Mouse (Mus musculus): ENCODE data around the gene Rangap1. TPM values are rescaled to one million over a fixed set of nuclear protein-coding genes. Genes with fewer than 3 reads are reported as not detected.

Gene Rangap1
- 64.2 to 74.4 TPM (median 67.9 TPM) in 4 replicates for total RNA-seq (2023; ENCODE audit: inconsistent age)

GRCm38 (mm10) chr15:81744992-81745600 is at the start of gene Rangap1, which contains the start of gene Zc3h7b:
Gene Rangap1 (minus strand): TSS chr15:81745530.
Gene Zc3h7b (plus strand): TSS chr15:81745057.

GRCm38 (mm10) chr15:81697175-81697574 is 48.2 kb downstream of the Rangap1 start, which contains the start of gene Chadl:
Gene Chadl (minus strand): TSS chr15:81697287.

GRCm38 (mm10) chr15:81663697-81664561 is 81.4 kb downstream of the Rangap1 start, which contains the start of gene L3mbtl2:
Gene L3mbtl2 (plus strand): TSS chr15:81663889.

Other genes with a start within 250 kb of the Rangap1 start
- gene Ep300, start 160.2 kb downstream of the Rangap1 start, total RNA-seq (2023; ENCODE audit: inconsistent age): 185 to 201 TPM (median 193 TPM) in 4 replicates
- 37.6 to 54.5 TPM (median 41.1 TPM) in 4 replicates for gene L3mbtl2, start 81.6 kb downstream of the Rangap1 start, total RNA-seq (2023; ENCODE audit: inconsistent age)
- gene Chadl, start 48.2 kb downstream of the Rangap1 start, total RNA-seq (2023; ENCODE audit: inconsistent age): 0.67 TPM in 1 of 4 replicates, not detected in the others
- 36.7 to 41.9 TPM (median 39.4 TPM) in 4 replicates for gene Zc3h7b, start 473 bp downstream of the Rangap1 start, total RNA-seq (2023; ENCODE audit: inconsistent age)
- gene Tef, start 56.9 kb upstream of the Rangap1 start, total RNA-seq (2023; ENCODE audit: inconsistent age): 27.6 to 39.1 TPM (median 33.4 TPM) in 4 replicates
- 115 to 133 TPM (median 123 TPM) in 4 replicates for gene Tob2, start 113.3 kb upstream of the Rangap1 start, total RNA-seq (2023; ENCODE audit: inconsistent age)
- gene Phf5a, start 126.4 kb upstream of the Rangap1 start, total RNA-seq (2023; ENCODE audit: inconsistent age): 60.1 to 67.5 TPM (median 62.8 TPM) in 4 replicates
- 141 to 151 TPM (median 145 TPM) in 4 replicates for gene Aco2, start 126.8 kb upstream of the Rangap1 start, total RNA-seq (2023; ENCODE audit: inconsistent age)
- gene Polr3h, start 180.7 kb upstream of the Rangap1 start, total RNA-seq (2023; ENCODE audit: inconsistent age): 15.0 to 23.3 TPM (median 17.1 TPM) in 4 replicates
- 0.29 to 0.81 TPM (median 0.42 TPM) in 3 of 4 replicates, not detected in the other for gene Csdc2, start 191.2 kb upstream of the Rangap1 start, total RNA-seq (2023; ENCODE audit: inconsistent age)
- gene Pmm1, start 215.4 kb upstream of the Rangap1 start, total RNA-seq (2023; ENCODE audit: inconsistent age): 18.0 to 24.3 TPM (median 21.2 TPM) in 4 replicates
- gene 1700029P11Rik, start 235.0 kb upstream of the Rangap1 start, total RNA-seq (2023; ENCODE audit: inconsistent age): not detected in 4 replicates
- 32.1 to 42.1 TPM (median 33.8 TPM) in 4 replicates for gene Xrcc6, start 242.3 kb upstream of the Rangap1 start, total RNA-seq (2023; ENCODE audit: inconsistent age)